In genomic region chr10:94087367-94088077, GRCm38 (mm10) we compare ENCODE assay signal across 8 mouse cellular contexts. TPM values are rescaled to one million over a fixed set of nuclear protein-coding genes. Genes with fewer than 3 reads are reported as not detected.
DNase-seq lines count a peak whose midpoint lies in the region; ATAC-seq and TF ChIP-seq lines count a peak whose summit lies in the region.

No protein-coding gene starts in this region.

- H3K9ac ChIP-seq in forebrain, postnatal 0 days = no peak overlapping the region
- no peak overlapping the region for H3K9ac ChIP-seq in stomach, embryonic 15.5 days

- no peaks in the 10 kb centered on the region for H3K9me3 ChIP-seq in forebrain, postnatal 0 days (ENCODE audit: low read length)
- no peaks in the 10 kb centered on the region for H3K9me3 ChIP-seq in stomach, embryonic 15.5 days

- no peaks in the 10 kb centered on the region for H3K36me3 ChIP-seq in forebrain, postnatal 0 days (ENCODE audit: insufficient read depth)
- no peaks in the 10 kb centered on the region; the same call in 1 of the 2 replicates for H3K36me3 ChIP-seq in stomach, embryonic 15.5 days

- H3K27me3 ChIP-seq in forebrain, postnatal 0 days (ENCODE audit: insufficient read depth, low read length) = no peaks in the 10 kb centered on the region
- no peaks in the 10 kb centered on the region for H3K27me3 ChIP-seq in stomach, embryonic 15.5 days (replicated peaks)

- no peak for TF ChIP-seq CTCF in forebrain, postnatal 0 days (IDR thresholded peaks at IDR 0.05; ENCODE audit: low read depth)
- no peak for TF ChIP-seq CTCF in layer of hippocampus, adult 2 months (conservative IDR thresholded peaks at IDR 0.05)

- WGBS in forebrain, postnatal 0 days = 37% methylated on average over 8 of the region's 11 CpGs
- WGBS in stomach, embryonic 15.5 days = 64% methylated on average over 8 of the region's 11 CpGs

- no peak overlapping the region for H3K27ac ChIP-seq in forebrain, postnatal 0 days (ENCODE audit: low read depth, low read length)
- H3K27ac ChIP-seq in layer of hippocampus, adult 2 months = peak overlapping the region; percentile 73
- H3K27ac ChIP-seq in stomach, embryonic 15.5 days = no peak overlapping the region; the same call in 1 of the 2 replicates

- H3K4me1 ChIP-seq in forebrain, postnatal 0 days (ENCODE audit: insufficient read depth) = no peaks in the 10 kb centered on the region
- no peaks in the 10 kb centered on the region for H3K4me1 ChIP-seq in stomach, embryonic 15.5 days

- peak; percentile 22 to 56 for DNase-seq in adrenal gland, adult (ENCODE audit: inconsistent age in 2 of 2, low spot score in 1 of 2)
- no peak for DNase-seq in adrenal gland, adult 8-10 months
- DNase-seq in Muller cell, postnatal 12 days (ENCODE audit: inconsistent ontology term) = peak; percentile 54
- DNase-seq in forebrain, postnatal 0 days = peak; percentile 45
- DNase-seq in layer of hippocampus, adult 2 months (ENCODE audit: low spot score in 2 of 2) = peak in 1 of 2 experiments; percentile 55
- no peak for DNase-seq in thymus, postnatal 36 days

- 0 out of 2 replicates have a peak overlapping the region, but pooled peaks have one; percentile 19 for H3K4me2 ChIP-seq in forebrain, postnatal 0 days (ENCODE audit: low read depth)
- peak overlapping the region; percentile 19; the same call in 1 of the 2 replicates for H3K4me2 ChIP-seq in stomach, embryonic 15.5 days

- ATAC-seq in forebrain, postnatal 0 days = peak; percentile 81
- no peak for ATAC-seq in stomach, embryonic 15.5 days (ENCODE audit: insufficient read depth, low FRiP score, low read depth)
- no peak for ATAC-seq in erythroid progenitor cell, adult 5-6 weeks (replicated peaks; ENCODE audit: low FRiP score, poor library complexity, severe bottlenecking)

- H3K4me3 ChIP-seq in forebrain, postnatal 0 days (ENCODE audit: low read depth, low read length) = no peak overlapping the region
- no peak overlapping the region for H3K4me3 ChIP-seq in layer of hippocampus, adult 2 months
- no peak overlapping the region for H3K4me3 ChIP-seq in stomach, embryonic 15.5 days (replicated peaks)

RNA-seq across cellular contexts. Expression of gene Fgd6, which starts 51.7 kb away (rescaled TPM):
- total RNA-seq in adrenal gland, adult 8-10 months (2022) = 1 to 10 TPM; 4.5 to 6.5 (median 5.7) TPM
- total RNA-seq in forebrain, postnatal 0 days (2014; rRNA removed) = 2.2 and 3.6 TPM in 2 replicates
- 0.63 and 1.5 TPM in 2 replicates for polyA plus RNA-seq in forebrain, postnatal 0 days (2015; fragmentation: Nextera tagmentation; extraction: Ambion mirVana)
- total RNA-seq in layer of hippocampus, adult 2 months (2021) = 10 to 100 TPM; 10.6 to 12.3 TPM
- polyA plus RNA-seq in stomach, embryonic 15.5 days (2015; fragmentation: Nextera tagmentation; extraction: Ambion mirVana) = 3.1 and 3.6 TPM in 2 replicates
- 7.9 and 13.0 TPM in 2 replicates for total RNA-seq in erythroid progenitor cell, adult 5-6 weeks (2015; ENCODE audit: low replicate concordance)
- total RNA-seq in erythroid progenitor cell, adult 5-6 weeks (2017; ENCODE audit: low replicate concordance) = 9.4 and 13.7 TPM in 2 replicates

RNA-seq across cellular contexts. Expression of gene Vezt, which starts 51.9 kb away (rescaled TPM):
- 10 to 100 TPM; 18.4 to 30.9 (median 25.1) TPM for total RNA-seq in adrenal gland, adult 8-10 months (2022)
- 65.9 and 66.0 TPM in 2 replicates for total RNA-seq in forebrain, postnatal 0 days (2014; rRNA removed)
- 37.5 and 40.1 TPM in 2 replicates for polyA plus RNA-seq in forebrain, postnatal 0 days (2015; fragmentation: Nextera tagmentation; extraction: Ambion mirVana)
- total RNA-seq in layer of hippocampus, adult 2 months (2021) = 10 to 100 TPM; 58.6 to 69.4 TPM
- polyA plus RNA-seq in stomach, embryonic 15.5 days (2015; fragmentation: Nextera tagmentation; extraction: Ambion mirVana) = 21.1 and 22.6 TPM in 2 replicates
- total RNA-seq in erythroid progenitor cell, adult 5-6 weeks (2015; ENCODE audit: low replicate concordance) = 18.0 and 25.6 TPM in 2 replicates
- 20.4 and 20.5 TPM in 2 replicates for total RNA-seq in erythroid progenitor cell, adult 5-6 weeks (2017; ENCODE audit: low replicate concordance)

Comparison
In these comparisons a context has a peak if more than half of its experiments do, and no peak if none do; other contexts are left out.
1. DNase-seq: peak in adrenal gland, adult (2 of 2), Muller cell, postnatal 12 days (single experiment) and forebrain, postnatal 0 days (single experiment); none in adrenal gland, adult 8-10 months (single experiment) and thymus, postnatal 36 days (0 of 2).